Mouse (Mus musculus) liver, postnatal 0 days (tissue): Measurements from ENCODE around the gene Arcn1.

Source experiments
- CTCF ChIP-seq: sonication (generic); IDR thresholded peaks from 2 replicates; pipeline ENCODE4 v1.5.1; 2016; ENCODE audit warnings: antibody characterized with exemption, low read depth
- EP300 ChIP-seq: IDR thresholded peaks from 2 replicates; pipeline ENCODE4 v1.6.1; 2016; ENCODE audit warnings: antibody characterized with exemption, low read depth, mild to moderate bottlenecking

GRCm38 (mm10) chr9:44707749-44708428 lies 59.8 kb downstream of the Arcn1 start:
- TF ChIP-seq CTCF (no peak), EP300 (no peak)
